Mouse (Mus musculus): ENCODE results near the gene C130050O18Rik.

DNA sequence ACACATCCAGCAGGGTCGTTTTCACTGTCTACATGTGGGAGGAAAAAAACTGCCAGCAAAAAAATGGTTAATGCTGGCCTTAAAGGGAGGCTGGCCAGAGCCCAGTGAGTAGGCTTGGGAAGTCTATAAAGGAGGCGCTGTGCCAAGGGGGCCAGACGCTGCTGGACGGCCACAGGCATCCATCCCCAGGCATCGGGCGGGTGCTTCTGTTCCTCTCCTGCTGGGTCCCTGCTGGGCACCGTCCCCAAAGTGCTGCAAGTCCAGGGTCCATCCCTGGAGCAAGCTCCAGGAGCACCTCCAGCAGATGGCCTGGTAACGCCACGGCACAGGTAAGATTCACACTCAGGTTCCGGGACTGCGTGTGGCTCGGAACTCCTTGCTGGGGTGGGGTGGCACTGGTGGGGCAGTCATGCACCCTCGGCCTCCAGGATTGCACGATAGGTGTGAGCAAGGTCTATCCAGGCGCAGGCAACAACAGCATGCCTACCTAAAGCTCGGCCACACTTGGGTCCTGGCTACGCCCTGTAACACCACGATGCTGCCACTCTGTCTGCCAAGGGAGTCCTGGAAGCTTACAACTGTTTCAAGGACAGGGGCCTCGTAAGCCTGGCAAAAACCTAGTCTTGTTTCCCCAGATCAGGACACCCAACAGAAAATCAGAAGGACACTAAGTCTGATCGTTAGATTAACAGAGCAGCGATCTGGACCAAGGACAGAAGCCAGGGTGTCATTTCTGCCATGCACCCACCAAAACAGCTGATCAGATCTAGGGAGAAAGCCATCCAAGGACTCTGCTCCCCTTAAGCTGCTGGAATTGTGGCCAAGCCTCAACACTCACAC, 18.2 kb downstream of the C130050O18Rik start, which contains the start of gene Gper1:
- no peak for TF ChIP-seq CTCF (IDR thresholded peaks at IDR 0.05)
- no peak for TF ChIP-seq POLR2A (IDR thresholded peaks at IDR 0.05; ENCODE audit: insufficient read depth, low read depth, low read length)
- no peak for TF ChIP-seq EP300 (IDR thresholded peaks at IDR 0.05; ENCODE audit: insufficient read depth, low read depth, low read length)

Measured in heart, adult 2 months (tissue).